Mouse (Mus musculus) midbrain, embryonic 10.5 days (tissue): ENCODE data around the gene Sec14l5. TPM values are rescaled to one million over a fixed set of nuclear protein-coding genes. Genes with fewer than 3 reads are reported as not detected.
A peak's percentile ranks its signal among the peaks of the same experiment; 100 is the strongest.

Source experiments
- DNase-seq: peaks from one replicate; pipeline ENCODE4 v3.0.0-alpha.2; 2017; ENCODE audit warnings: low spot score
- H3K27ac ChIP-seq: fragments of 300-500 bp; sonication (generic); replicated peaks from 2 replicates; pipeline ENCODE4 v1.5.1; 2016; ENCODE audit warnings: mild to moderate bottlenecking
- H3K27me3 ChIP-seq: fragments of 300-500 bp; sonication (generic); 2 replicates; pipeline ENCODE4 v1.6.1; 2016; ENCODE audit warnings: low read depth, mild to moderate bottlenecking; ENCODE audit not compliant: poor library complexity, severe bottlenecking
- H3K36me3 ChIP-seq: fragments of 300-500 bp; sonication (generic); 2 replicates; pipeline ENCODE4 v1.6.1; 2016; ENCODE audit warnings: mild to moderate bottlenecking, moderate library complexity
- H3K4me1 ChIP-seq: fragments of 300-500 bp; sonication (generic); 2 replicates; pipeline ENCODE4 v1.6.1; 2016
- H3K4me3 ChIP-seq: fragments of 300-500 bp; sonication (generic); 2 replicates; pipeline ENCODE4 v1.5.1; 2016; ENCODE audit warnings: mild to moderate bottlenecking, moderate library complexity
- H3K9me3 ChIP-seq: fragments of 300-500 bp; sonication (generic); replicated peaks from 2 replicates; pipeline ENCODE4 v1.6.1; 2016; ENCODE audit warnings: mild to moderate bottlenecking
- WGBS: fragments of 180-500 bp; shearing (Covaris S2); methylation state at CpG from one replicate; pipeline ENCODE4 v1.1.7; 2016; 5-methylcytosine and 5-hydroxymethylcytosine counted together
- polyA plus RNA-seq: library from polyadenylated mRNA; unstranded; fragments of >200 nt; fragmentation: Nextera tagmentation; extraction: Ambion mirVana; gene quantifications from 2 replicates; pipeline ENCODE4 v1.2.1, GENCODE M21; 2016

The Sec14l5 gene
- polyA plus RNA-seq, 1 experiment from 2014 or later: 0.14 TPM

- no peak overlapping the region for H3K27ac ChIP-seq
- H3K36me3 ChIP-seq: no peaks in the 10 kb centered on the region
- no peak overlapping the region for H3K4me3 ChIP-seq
- H3K9me3 ChIP-seq: no peaks in the 10 kb centered on the region
- peaks cover 4% of the 10 kb centered on the region; the same call in 1 of the 2 replicates for H3K4me1 ChIP-seq
- WGBS: 88% methylated on average over 8 of the region's 8 CpGs
- no peak for DNase-seq
- no peaks in the 10 kb centered on the region for H3K27me3 ChIP-seq
Measured at GRCm38 (mm10) chr16:5159248-5159647, 12.3 kb downstream of the Sec14l5 start.

- H3K4me3 ChIP-seq: no peak overlapping the region
- no peaks in the 10 kb centered on the region for H3K9me3 ChIP-seq
- no peak for DNase-seq
- H3K4me1 ChIP-seq: peaks cover 4% of the 10 kb centered on the region; the same call in 1 of the 2 replicates
- WGBS: 85% methylated on average over 6 of the region's 6 CpGs
- no peaks in the 10 kb centered on the region for H3K36me3 ChIP-seq
- H3K27me3 ChIP-seq: no peaks in the 10 kb centered on the region
- H3K27ac ChIP-seq: no peak overlapping the region
Measured at GRCm38 (mm10) chr16:5164327-5164726, 17.4 kb downstream of the Sec14l5 start.

GRCm38 (mm10) chr16:5168038-5168437 lies 21.1 kb downstream of the Sec14l5 start:
- H3K4me1 ChIP-seq: no peaks in the 10 kb centered on the region
- 84% methylated on average over 2 of the region's 2 CpGs for WGBS
- H3K36me3 ChIP-seq: no peaks in the 10 kb centered on the region
- H3K4me3 ChIP-seq: no peak overlapping the region
- no peak for DNase-seq
- H3K9me3 ChIP-seq: no peaks in the 10 kb centered on the region
- no peak overlapping the region for H3K27ac ChIP-seq
- no peaks in the 10 kb centered on the region for H3K27me3 ChIP-seq

- Histone ChIP-seq H3K9me3 (no peaks in the 10 kb centered on the region), H3K27me3 (no peaks in the 10 kb centered on the region), H3K36me3 (no peaks in the 10 kb centered on the region), H3K27ac (no peak overlapping the region), H3K4me3 (no peak overlapping the region), H3K4me1 (no peaks in the 10 kb centered on the region)
- no peak for DNase-seq
- 82% methylated on average over 5 of the region's 5 CpGs for WGBS
Measured at GRCm38 (mm10) chr16:5168829-5169228, 21.9 kb downstream of the Sec14l5 start.

GRCm38 (mm10) chr16:5172636-5173035 lies 25.7 kb downstream of the Sec14l5 start:
- 92% methylated on average over 6 of the region's 6 CpGs for WGBS
- Histone ChIP-seq H3K4me1 (no peaks in the 10 kb centered on the region), H3K9me3 (no peaks in the 10 kb centered on the region), H3K36me3 (no peaks in the 10 kb centered on the region), H3K4me3 (no peak overlapping the region), H3K27ac (no peak overlapping the region), H3K27me3 (no peaks in the 10 kb centered on the region)
- no peak for DNase-seq

GRCm38 (mm10) chr16:5183310-5183975 lies 36.5 kb downstream of the Sec14l5 start:
- H3K4me3 ChIP-seq: no peak overlapping the region
- no peaks in the 10 kb centered on the region for H3K36me3 ChIP-seq
- H3K27ac ChIP-seq: no peak overlapping the region
- peaks cover 6% of the 10 kb centered on the region for H3K4me1 ChIP-seq
- no peaks in the 10 kb centered on the region for H3K27me3 ChIP-seq
- DNase-seq: no peak
- H3K9me3 ChIP-seq: no peaks in the 10 kb centered on the region
- WGBS: 88% methylated on average over 18 of the region's 18 CpGs

- H3K4me3 ChIP-seq: no peak overlapping the region
- no peak overlapping the region for H3K27ac ChIP-seq
- 68% methylated on average over 8 of the region's 8 CpGs for WGBS
- H3K36me3 ChIP-seq: no peaks in the 10 kb centered on the region
- no peaks in the 10 kb centered on the region for H3K9me3 ChIP-seq
- H3K27me3 ChIP-seq: no peaks in the 10 kb centered on the region
- DNase-seq: no peak
- peaks cover 6% of the 10 kb centered on the region for H3K4me1 ChIP-seq
Measured at GRCm38 (mm10) chr16:5184101-5184500, 37.2 kb downstream of the Sec14l5 start.

- Histone ChIP-seq H3K4me1 (peaks cover 6% of the 10 kb centered on the region), H3K27ac (no peak overlapping the region), H3K36me3 (no peaks in the 10 kb centered on the region), H3K27me3 (no peaks in the 10 kb centered on the region), H3K9me3 (no peaks in the 10 kb centered on the region), H3K4me3 (no peak overlapping the region)
- DNase-seq: no peak
- WGBS: 84% methylated on average over 5 of the region's 5 CpGs
Measured at GRCm38 (mm10) chr16:5184956-5185355, 38.0 kb downstream of the Sec14l5 start.

GRCm38 (mm10) chr16:5185691-5186090 lies 38.8 kb downstream of the Sec14l5 start:
- H3K27me3 ChIP-seq: no peaks in the 10 kb centered on the region

GRCm38 (mm10) chr16:5186234-5186633 lies 39.3 kb downstream of the Sec14l5 start:
- H3K36me3 ChIP-seq: no peaks in the 10 kb centered on the region
- no peaks in the 10 kb centered on the region for H3K27me3 ChIP-seq
- DNase-seq: no peak
- H3K9me3 ChIP-seq: no peaks in the 10 kb centered on the region
- 78% methylated on average over 7 of the region's 7 CpGs for WGBS
- peaks cover 6% of the 10 kb centered on the region for H3K4me1 ChIP-seq
- no peak overlapping the region for H3K4me3 ChIP-seq
- H3K27ac ChIP-seq: no peak overlapping the region

More at GRCm38 (mm10) chr16:5185691-5186090, 38.8 kb downstream of the Sec14l5 start:
- no peak overlapping the region for H3K27ac ChIP-seq
- H3K4me1 ChIP-seq: peaks cover 6% of the 10 kb centered on the region
- no peaks in the 10 kb centered on the region for H3K9me3 ChIP-seq
- no peak for DNase-seq
- 77% methylated on average over 7 of the region's 7 CpGs for WGBS
- H3K36me3 ChIP-seq: no peaks in the 10 kb centered on the region
- H3K4me3 ChIP-seq: no peak overlapping the region

- no peak overlapping the region for H3K27ac ChIP-seq
- no peak overlapping the region for H3K4me3 ChIP-seq
- H3K36me3 ChIP-seq: peaks cover 2% of the 10 kb centered on the region; the same call in 1 of the 2 replicates
- no peaks in the 10 kb centered on the region for H3K27me3 ChIP-seq
- no peaks in the 10 kb centered on the region for H3K4me1 ChIP-seq
- peak; percentile 47 for DNase-seq
- 30% methylated on average over 6 of the region's 6 CpGs for WGBS
- H3K9me3 ChIP-seq: no peaks in the 10 kb centered on the region
Measured at GRCm38 (mm10) chr16:5195080-5195479, 48.2 kb downstream of the Sec14l5 start.

- peaks cover 19% of the 10 kb centered on the region for H3K4me1 ChIP-seq
- WGBS: 19% methylated on average over 4 of the region's 4 CpGs
- H3K36me3 ChIP-seq: peaks cover 2% of the 10 kb centered on the region; the same call in 1 of the 2 replicates
- H3K9me3 ChIP-seq: no peaks in the 10 kb centered on the region
- peak overlapping the region; percentile 93 for H3K4me3 ChIP-seq
- no peaks in the 10 kb centered on the region; the same call in 1 of the 2 replicates for H3K27me3 ChIP-seq
- DNase-seq: peak; percentile 47
- no peak overlapping the region for H3K27ac ChIP-seq
Measured at GRCm38 (mm10) chr16:5202681-5203080, 55.8 kb downstream of the Sec14l5 start.

GRCm38 (mm10) chr16:5203200-5203599 lies 56.3 kb downstream of the Sec14l5 start:
- 2% methylated on average over 36 of the region's 36 CpGs for WGBS
- peak overlapping the region; percentile 81 for H3K27ac ChIP-seq
- no peak for DNase-seq
- H3K27me3 ChIP-seq: no peaks in the 10 kb centered on the region; the same call in 1 of the 2 replicates
- H3K4me1 ChIP-seq: peaks cover 19% of the 10 kb centered on the region
- H3K4me3 ChIP-seq: peak overlapping the region; percentile 93
- peaks cover 2% of the 10 kb centered on the region; the same call in 1 of the 2 replicates for H3K36me3 ChIP-seq
- no peaks in the 10 kb centered on the region for H3K9me3 ChIP-seq
